Mouse (Mus musculus) brain, adult 10 weeks (tissue): ENCODE results near the gene Trap1. TPM values are rescaled to one million over a fixed set of nuclear protein-coding genes. Genes with fewer than 3 reads are reported as not detected.

ENCODE experiments used
- polyA plus RNA-seq: library from polyadenylated mRNA; stranded (reverse); fragments of 350-450 nt; fragmentation: Illumina TruSeq; extraction: RNeasy Lipid Tissue Mini Kit (QIAGEN cat#74804); gene quantifications from one replicate; pipeline ENCODE4 v1.2.3, GENCODE M21; 2015; ENCODE audit warnings: low read depth, low replicate concordance

Gene Trap1
- 71.9 TPM for polyA plus RNA-seq

DNA sequence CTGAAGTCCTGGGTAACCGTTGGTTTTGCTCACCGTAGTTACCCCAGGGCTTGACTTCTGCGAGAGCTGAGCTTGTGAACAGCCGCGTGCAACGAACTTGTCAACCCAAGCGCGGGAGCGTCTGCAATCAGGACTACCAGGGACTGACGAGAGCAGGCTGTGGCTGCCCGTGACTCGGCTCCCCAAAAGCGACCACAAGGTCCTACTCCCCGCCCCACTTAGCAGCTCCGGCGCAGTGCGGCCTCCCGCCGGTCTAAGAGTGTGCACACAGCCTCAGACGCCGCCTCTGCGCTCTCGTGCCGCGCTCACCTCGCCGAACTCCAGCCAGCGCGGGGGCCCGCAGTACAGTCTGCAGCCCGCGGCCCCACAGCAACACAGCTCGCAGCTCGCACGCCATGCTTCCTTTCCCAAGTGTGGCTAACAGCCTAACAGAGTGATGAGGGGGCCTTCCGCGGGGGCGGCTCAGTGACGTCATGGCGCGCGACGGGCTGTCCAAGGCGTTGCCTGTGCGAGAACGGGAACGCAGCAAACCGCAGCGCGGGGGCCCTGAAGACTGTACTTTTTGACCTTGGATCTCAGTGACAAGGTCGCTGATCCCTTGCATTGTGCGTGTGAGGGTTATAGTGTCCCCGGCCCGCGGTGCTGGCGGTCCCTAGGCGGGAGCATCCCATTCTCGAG is at the start of gene Trap1:
Gene Trap1, minus strand, starts transcription at position 444 of the 678 bp plus-strand sequence.

DNA sequence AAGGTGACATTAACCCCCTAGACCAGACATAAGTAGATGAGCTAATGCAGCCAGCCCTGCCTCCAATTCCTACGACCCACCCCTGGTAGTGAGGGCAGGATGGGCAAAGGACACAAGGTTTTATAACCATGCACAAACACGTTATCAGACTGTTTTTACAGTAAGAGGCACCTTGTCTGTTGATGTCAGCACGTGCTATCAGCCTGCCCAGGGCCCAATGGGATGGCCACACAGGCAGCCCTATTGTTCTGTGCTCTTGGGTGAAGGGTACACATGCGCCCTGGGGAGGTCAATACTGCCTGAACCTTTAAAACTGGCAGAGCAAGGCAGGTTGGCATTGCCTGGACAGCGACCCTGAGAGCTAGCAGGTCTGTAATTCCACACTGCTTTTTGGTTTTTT is 40.8 kb downstream of the Trap1 start, which contains the start of gene Dnase1:
Gene Dnase1, plus strand, starts transcription at position 136 of the 400 bp plus-strand sequence.

DNA sequence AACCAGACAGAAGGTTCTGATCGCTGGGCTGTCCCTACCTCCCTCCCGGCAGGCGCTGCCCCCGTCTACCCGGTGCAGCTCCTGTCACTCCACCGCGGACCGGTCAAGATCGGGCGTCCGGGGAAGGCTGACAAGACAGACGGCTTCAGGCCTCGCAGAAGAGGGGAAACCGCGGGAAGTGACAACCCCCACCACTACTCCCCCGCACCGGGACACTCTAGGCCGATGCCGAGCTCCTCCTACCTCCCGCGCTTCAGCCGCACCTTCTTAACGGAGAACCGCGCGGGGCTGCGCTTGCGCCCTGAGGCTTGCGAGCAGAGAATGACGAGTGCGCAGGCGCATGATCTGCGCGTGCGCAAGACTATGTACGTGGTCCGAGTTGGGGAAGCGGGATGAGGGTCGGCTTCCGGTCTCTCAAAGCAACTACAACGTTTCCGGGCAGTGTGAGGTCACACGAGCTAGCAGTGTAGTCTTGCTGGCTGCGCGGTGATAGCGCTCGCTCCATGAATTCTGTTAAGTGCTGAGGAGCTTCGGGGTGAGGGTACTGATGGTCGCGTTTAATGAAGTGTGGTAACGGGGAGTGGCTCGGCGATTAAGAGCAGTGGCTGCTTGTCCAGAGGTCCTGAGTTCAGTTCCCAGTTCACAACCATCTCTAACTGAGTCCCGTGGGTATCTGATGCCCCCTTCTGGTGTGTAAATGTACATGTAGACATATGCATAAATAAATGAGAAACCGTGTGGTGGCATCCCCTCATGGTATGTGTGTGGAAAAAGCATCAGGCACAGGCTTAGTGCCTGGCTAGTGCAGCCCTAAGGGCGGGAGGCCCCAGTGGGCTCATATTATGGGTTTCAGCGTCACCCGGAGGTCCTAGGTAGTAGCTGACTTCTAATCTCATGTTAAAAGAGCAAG is 73.9 kb downstream of the Trap1 start, which contains the start of gene Slx4:
Gene Slx4, minus strand, starts transcription at position 282 of the 910 bp plus-strand sequence.

Other genes with a start within 250 kb of the Trap1 start
- not detected for gene Olfr15, start 246.9 kb downstream of the Trap1 start, polyA plus RNA-seq
- gene Zfp174, start 230.6 kb downstream of the Trap1 start, polyA plus RNA-seq, result 3.3 TPM
- 105 TPM for gene Naa60, start 205.5 kb downstream of the Trap1 start, polyA plus RNA-seq
- gene Zfp597, start 193.3 kb downstream of the Trap1 start, polyA plus RNA-seq, result 16.5 TPM
- gene Gm20695, start 193.2 kb downstream of the Trap1 start, polyA plus RNA-seq, result 0.58 TPM
- 10.2 TPM for gene 1700037C18Rik, start 169.1 kb downstream of the Trap1 start, polyA plus RNA-seq
- gene Cluap1, start 169.0 kb downstream of the Trap1 start, polyA plus RNA-seq, result 35.0 TPM
- 0.82 TPM for gene Nlrc3, start 101.2 kb downstream of the Trap1 start, polyA plus RNA-seq
- gene Slx4, start 74.1 kb downstream of the Trap1 start, polyA plus RNA-seq, result 23.4 TPM
- not detected for gene Dnase1, start 40.9 kb downstream of the Trap1 start, polyA plus RNA-seq
- 13.9 TPM for gene Crebbp, start 136.2 kb upstream of the Trap1 start, polyA plus RNA-seq